ENCODE assay signal across 8 mouse cellular contexts in genomic region chr10:59898935-59899334, GRCm38 (mm10). TPM values are rescaled to one million over a fixed set of nuclear protein-coding genes. Genes with fewer than 3 reads are reported as not detected.
A peak's percentile ranks its signal among the peaks of the same experiment; 100 is the strongest.
DNase-seq lines count a peak whose midpoint lies in the region; ATAC-seq and TF ChIP-seq lines count a peak whose summit lies in the region.

No protein-coding gene starts in this region.

- H3K9me3 ChIP-seq in megakaryocyte, embryonic 14.5 days, result no peaks in the 10 kb centered on the region
- H3K9me3 ChIP-seq in forebrain, embryonic 10.5 days, result no peaks in the 10 kb centered on the region
- H3K9me3 ChIP-seq in limb, embryonic 15.5 days, result no peaks in the 10 kb centered on the region

- H3K36me3 ChIP-seq in megakaryocyte, embryonic 14.5 days (replicated peaks; ENCODE audit: low read length), result peaks cover 50% of the 10 kb centered on the region
- peaks cover 45% of the 10 kb centered on the region for H3K36me3 ChIP-seq in forebrain, embryonic 10.5 days (replicated peaks)
- peaks cover 44% of the 10 kb centered on the region for H3K36me3 ChIP-seq in limb, embryonic 15.5 days
- peaks cover 41% of the 10 kb centered on the region for H3K36me3 ChIP-seq in small intestine, adult 2 months (ENCODE audit: control insufficient read depth, insufficient read depth, low read length)

- H3K4me1 ChIP-seq in megakaryocyte, embryonic 14.5 days, result peaks cover 100% of the 10 kb centered on the region
- peaks cover 95% of the 10 kb centered on the region for H3K4me1 ChIP-seq in forebrain, embryonic 10.5 days
- H3K4me1 ChIP-seq in limb, embryonic 15.5 days, result peaks cover 87% of the 10 kb centered on the region
- H3K4me1 ChIP-seq in small intestine, adult 2 months (ENCODE audit: control insufficient read depth, insufficient read depth, insufficient read length, low read length), result peaks cover 32% of the 10 kb centered on the region

- ATAC-seq in megakaryocyte, adult 5-6 weeks (ENCODE audit: poor library complexity, severe bottlenecking), result no peak
- ATAC-seq in limb, embryonic 15.5 days (ENCODE audit: insufficient number of reproducible peaks, low FRiP score, low TSS enrichment, low read depth), result no peak

- TF ChIP-seq CTCF in small intestine, adult 2 months (IDR thresholded peaks at IDR 0.05; ENCODE audit: extremely low read depth, insufficient read length, insufficient replicate concordance, low read depth, low read length), result no peak

- no peak for TF ChIP-seq POLR2A in small intestine, adult 2 months (IDR thresholded peaks at IDR 0.05; ENCODE audit: low read depth, low read length)

- no peaks in the 10 kb centered on the region for H3K27me3 ChIP-seq in megakaryocyte, embryonic 14.5 days (replicated peaks)
- no peaks in the 10 kb centered on the region for H3K27me3 ChIP-seq in forebrain, embryonic 10.5 days (ENCODE audit: poor library complexity, severe bottlenecking)
- H3K27me3 ChIP-seq in limb, embryonic 15.5 days, result no peaks in the 10 kb centered on the region
- H3K27me3 ChIP-seq in small intestine, adult 2 months (ENCODE audit: control insufficient read depth, insufficient read depth, low read length), result no peaks in the 10 kb centered on the region

- no peak overlapping the region for H3K9ac ChIP-seq in limb, embryonic 15.5 days

- 58% methylated on average over 2 of the region's 2 CpGs for WGBS in forebrain, embryonic 10.5 days
- 44% methylated on average over 2 of the region's 2 CpGs for WGBS in limb, embryonic 15.5 days
- WGBS in small intestine, adult 2 months, result 25% methylated on average over 2 of the region's 2 CpGs

- H3K4me2 ChIP-seq in limb, embryonic 15.5 days, result peak overlapping the region; percentile 38

- no peak for DNase-seq in forebrain, embryonic 10.5 days (ENCODE audit: extremely low spot score, low spot score)
- no peak for DNase-seq in T-cell, adult 2 months (ENCODE audit: low spot score)
- DNase-seq in thymus, postnatal 14 days, result no peak
- DNase-seq in frontal cortex, postnatal 10 days (ENCODE audit: low spot score in 2 of 2), result no peak

- peak overlapping the region; percentile 88 for H3K4me3 ChIP-seq in megakaryocyte, embryonic 14.5 days (replicated peaks)
- peak overlapping the region; percentile 28 for H3K4me3 ChIP-seq in forebrain, embryonic 10.5 days
- no peak overlapping the region; the same call in 1 of the 2 replicates for H3K4me3 ChIP-seq in limb, embryonic 15.5 days
- H3K4me3 ChIP-seq in small intestine, adult 2 months (ENCODE audit: low read depth, low read length), result peak overlapping the region; percentile 21; the same call in 1 of the 2 replicates

- peak overlapping the region; percentile 93 for H3K27ac ChIP-seq in forebrain, embryonic 10.5 days
- H3K27ac ChIP-seq in limb, embryonic 15.5 days, result peak overlapping the region; percentile 94
- H3K27ac ChIP-seq in small intestine, adult 2 months (ENCODE audit: insufficient read depth, low read depth, low read length), result peak overlapping the region; percentile 94

RNA-seq across cellular contexts. Expression of gene Dnajb12, which starts 19.6 kb away (rescaled TPM):
- polyA plus RNA-seq in megakaryocyte, embryonic 14.5 days (2012; ENCODE audit: insufficient read depth, low replicate concordance), result 68.2 and 87.1 TPM in 2 replicates
- total RNA-seq in megakaryocyte, adult 5-6 weeks (2015), result 21.9 and 26.0 TPM in 2 replicates
- total RNA-seq in megakaryocyte, adult 5-6 weeks (2017), result 17.3 and 18.5 TPM in 2 replicates
- 26.2 and 27.9 TPM in 2 replicates for polyA plus RNA-seq in forebrain, embryonic 10.5 days (2016; fragmentation: Nextera tagmentation; extraction: Ambion mirVana)
- polyA plus RNA-seq in limb, embryonic 15.5 days (2015; fragmentation: Nextera tagmentation; extraction: Ambion mirVana), result 19.5 and 22.9 TPM in 2 replicates
- 43.1 and 86.2 TPM in 2 replicates for polyA plus RNA-seq in small intestine, adult 2 months (2012; rRNA removed)

RNA-seq across cellular contexts. Expression of gene Ddit4, which starts 52.7 kb away (rescaled TPM):
- polyA plus RNA-seq in megakaryocyte, embryonic 14.5 days (2012; ENCODE audit: insufficient read depth, low replicate concordance), result 33.2 and 44.6 TPM in 2 replicates
- 2.2 and 2.4 TPM in 2 replicates for total RNA-seq in megakaryocyte, adult 5-6 weeks (2015)
- total RNA-seq in megakaryocyte, adult 5-6 weeks (2017), result 0.94 and 1.2 TPM in 2 replicates
- 32.7 and 35.3 TPM in 2 replicates for polyA plus RNA-seq in forebrain, embryonic 10.5 days (2016; fragmentation: Nextera tagmentation; extraction: Ambion mirVana)
- polyA plus RNA-seq in limb, embryonic 15.5 days (2015; fragmentation: Nextera tagmentation; extraction: Ambion mirVana), result 63.6 and 77.1 TPM in 2 replicates
- polyA plus RNA-seq in small intestine, adult 2 months (2012; rRNA removed), result 21.5 and 35.0 TPM in 2 replicates
